ENCODE assay signal across 8 mouse cellular contexts in the genomic region with DNA sequence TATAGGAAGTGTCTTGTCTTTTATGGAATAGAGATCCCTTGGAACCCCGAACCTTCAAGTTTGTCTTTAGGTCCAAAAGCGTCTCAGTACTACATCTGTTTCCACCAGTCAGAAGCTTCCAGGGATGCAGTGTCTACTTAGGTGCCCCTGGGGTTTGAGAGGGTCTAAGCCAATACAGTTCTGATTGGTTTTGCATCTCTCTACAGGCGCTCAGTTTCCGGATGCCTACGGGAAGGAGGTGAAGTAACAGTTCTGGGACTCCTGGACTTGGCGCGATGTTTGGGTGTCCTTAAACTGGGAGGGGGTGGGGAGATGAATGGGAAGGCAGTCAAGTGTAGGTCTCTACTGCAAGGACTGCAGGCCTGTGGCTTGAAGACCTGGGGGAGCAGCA. TPM values are rescaled to one million over a fixed set of nuclear protein-coding genes. Genes with fewer than 3 reads are reported as not detected.
DNase-seq lines count a peak whose midpoint lies in the region; ATAC-seq and TF ChIP-seq lines count a peak whose summit lies in the region.

No protein-coding gene starts in this region.

- peak overlapping the region; percentile 46 for H3K27ac ChIP-seq in spleen, adult 2 months (ENCODE audit: insufficient read depth, low read length)
- peak overlapping the region; percentile 90 for H3K27ac ChIP-seq in embryonic facial prominence, embryonic 15.5 days (replicated peaks)
- peak overlapping the region; percentile 81 for H3K27ac ChIP-seq in limb, embryonic 11.5 days (replicated peaks; ENCODE audit: low read depth, low read length)

- no peak for ATAC-seq in embryonic facial prominence, embryonic 15.5 days (ENCODE audit: insufficient number of reproducible peaks, low FRiP score, low TSS enrichment, low read depth)
- ATAC-seq in limb, embryonic 11.5 days (ENCODE audit: insufficient number of reproducible peaks, low FRiP score, low TSS enrichment, low read depth): peak; percentile 1; the same call in 1 of the 2 replicates

- H3K9me3 ChIP-seq in embryonic facial prominence, embryonic 15.5 days (replicated peaks): no peaks in the 10 kb centered on the region
- H3K9me3 ChIP-seq in limb, embryonic 11.5 days (ENCODE audit: control insufficient read depth, low read length): no peaks in the 10 kb centered on the region

- peaks cover 10% of the 10 kb centered on the region for H3K4me1 ChIP-seq in spleen, adult 2 months (ENCODE audit: control insufficient read depth, insufficient read depth, insufficient read length)
- peaks cover 44% of the 10 kb centered on the region for H3K4me1 ChIP-seq in embryonic facial prominence, embryonic 15.5 days
- peaks cover 24% of the 10 kb centered on the region for H3K4me1 ChIP-seq in limb, embryonic 11.5 days (ENCODE audit: control insufficient read depth, insufficient read depth, low read length)

- peak overlapping the region; percentile 76 for H3K4me3 ChIP-seq in spleen, adult 2 months (ENCODE audit: extremely low read depth, insufficient read depth, insufficient read length)
- peak overlapping the region; percentile 72 for H3K4me3 ChIP-seq in embryonic facial prominence, embryonic 15.5 days (replicated peaks)
- peak overlapping the region; percentile 62 for H3K4me3 ChIP-seq in limb, embryonic 11.5 days (ENCODE audit: low read depth, low read length)
- peak overlapping the region; percentile 39 for H3K4me3 ChIP-seq in myocyte

- DNase-seq in spleen, adult 2 months (ENCODE audit: low read depth in 1 of 2, low spot score in 2 of 2): no peak
- no peak for DNase-seq in spleen, postnatal 14 days (ENCODE audit: low spot score in 2 of 2)
- no peak for DNase-seq in limb, embryonic 11.5 days (ENCODE audit: low spot score)
- DNase-seq in urinary bladder, adult 18-20 months (ENCODE audit: low spot score in 2 of 2): no peak
- DNase-seq in embryo, embryonic 10.5 days (ENCODE audit: low spot score): no peak
- DNase-seq in gastrocnemius, postnatal 10 days: no peak

- no peak for TF ChIP-seq CTCF in spleen, adult 2 months (IDR thresholded peaks at IDR 0.05; ENCODE audit: extremely low read depth, insufficient read depth, insufficient read length, insufficient replicate concordance)

- no peaks in the 10 kb centered on the region for H3K36me3 ChIP-seq in spleen, adult 2 months (ENCODE audit: control insufficient read depth, insufficient read depth, low read length)
- no peaks in the 10 kb centered on the region for H3K36me3 ChIP-seq in embryonic facial prominence, embryonic 15.5 days
- no peaks in the 10 kb centered on the region for H3K36me3 ChIP-seq in limb, embryonic 11.5 days (ENCODE audit: control insufficient read depth, insufficient read depth, low read length)
- no peaks in the 10 kb centered on the region for H3K36me3 ChIP-seq in myocyte (ENCODE audit: control insufficient read depth, insufficient read depth)

- WGBS in spleen, adult 2 months: 2% methylated on average over 7 of the region's 7 CpGs
- 0% methylated on average over 7 of the region's 7 CpGs for WGBS in embryonic facial prominence, embryonic 15.5 days
- 3% methylated on average over 7 of the region's 7 CpGs for WGBS in limb, embryonic 11.5 days

- H3K4me2 ChIP-seq in embryonic facial prominence, embryonic 15.5 days (replicated peaks): peak overlapping the region; percentile 84
- peak overlapping the region; percentile 66 for H3K4me2 ChIP-seq in limb, embryonic 11.5 days (ENCODE audit: low read depth, severe bottlenecking)
- peak overlapping the region; percentile 85 for H3K4me2 ChIP-seq in myocyte (ENCODE audit: low read depth)

- H3ac ChIP-seq in myocyte (ENCODE audit: control insufficient read depth, insufficient read length): peak overlapping the region; percentile 84

- no peak for TF ChIP-seq POLR2A in spleen, adult 2 months (IDR thresholded peaks at IDR 0.05; ENCODE audit: low read depth, low read length)
- TF ChIP-seq POLR2A in myocyte (IDR thresholded peaks at IDR 0.05; ENCODE audit: insufficient read length, low read depth): no peak

- H3K79me2 ChIP-seq in myocyte (ENCODE audit: control insufficient read depth, insufficient read depth): no peaks in the 10 kb centered on the region

- H3K27me3 ChIP-seq in spleen, adult 2 months (ENCODE audit: control insufficient read depth, insufficient read depth, low read length): peaks cover 13% of the 10 kb centered on the region
- no peaks in the 10 kb centered on the region for H3K27me3 ChIP-seq in embryonic facial prominence, embryonic 15.5 days
- peaks cover 14% of the 10 kb centered on the region for H3K27me3 ChIP-seq in limb, embryonic 11.5 days (ENCODE audit: control insufficient read depth, insufficient read depth, low read length)
- H3K27me3 ChIP-seq in myocyte (ENCODE audit: control insufficient read depth, insufficient read depth, insufficient read length): no peaks in the 10 kb centered on the region

- peak overlapping the region; percentile 37 for H3K9ac ChIP-seq in embryonic facial prominence, embryonic 15.5 days
- H3K9ac ChIP-seq in limb, embryonic 11.5 days (ENCODE audit: low read length): peak overlapping the region; percentile 63

TF ChIP-seq in myocyte, 11 proteins besides CTCF, POLR2A, EP300 and RAD21:
- TF ChIP-seq E2F4 (IDR thresholded peaks at IDR 0.05; ENCODE audit: insufficient read depth) (no peak), SRF (IDR thresholded peaks at IDR 0.05; ENCODE audit: control insufficient read depth, insufficient read length, low read depth) (no peak), TCF12 (IDR thresholded peaks at IDR 0.05; ENCODE audit: insufficient read depth, poor library complexity, severe bottlenecking) (no peak), TCF3 (IDR thresholded peaks at IDR 0.05; ENCODE audit: insufficient read length, low read depth) (no peak), MYOD1 (IDR thresholded peaks at IDR 0.05; ENCODE audit: control insufficient read depth in 1 of 3, insufficient read length in 2 of 3, low read depth in 2 of 3) (no peak), USF1 (IDR thresholded peaks at IDR 0.05; ENCODE audit: low read depth) (no peak), POLR2AphosphoS2 (IDR thresholded peaks at IDR 0.05; ENCODE audit: insufficient read length, low read depth) (no peak), REST (IDR thresholded peaks at IDR 0.05; ENCODE audit: insufficient read depth, insufficient read length) (no peak), MYOG (IDR thresholded peaks at IDR 0.05; ENCODE audit: control insufficient read depth in 1 of 3, insufficient read depth in 1 of 3, insufficient read length in 2 of 3, low read depth in 2 of 3) (no peak), MAX (IDR thresholded peaks at IDR 0.05; ENCODE audit: low read depth) (no peak)

RNA-seq across cellular contexts. Expression of a gene that starts 0.4 kb away (rescaled TPM):
- 93.7 and 99.0 TPM in 2 replicates for polyA plus RNA-seq in spleen, adult 2 months (2012; rRNA removed)
- polyA plus RNA-seq in embryonic facial prominence, embryonic 15.5 days (2015; fragmentation: Nextera tagmentation; extraction: Ambion mirVana): 388 and 399 TPM in 2 replicates
- 285 and 304 TPM in 2 replicates for polyA plus RNA-seq in limb, embryonic 11.5 days (2014; fragmentation: Nextera tagmentation; extraction: Ambion mirVana)
- polyA plus RNA-seq in myocyte (2012; fragmentation: generic; extraction: Trizol): 259 TPM
- total RNA-seq in gastrocnemius, postnatal 10 days (2021): 100 to 1,000 TPM; 121 to 122 TPM

RNA-seq across cellular contexts. Expression of a gene that starts 1.1 kb away (rescaled TPM):
- polyA plus RNA-seq in spleen, adult 2 months (2012; rRNA removed): 9.1 and 10.2 TPM in 2 replicates
- 10.6 and 11.6 TPM in 2 replicates for polyA plus RNA-seq in embryonic facial prominence, embryonic 15.5 days (2015; fragmentation: Nextera tagmentation; extraction: Ambion mirVana)
- 5.8 and 6.2 TPM in 2 replicates for polyA plus RNA-seq in limb, embryonic 11.5 days (2014; fragmentation: Nextera tagmentation; extraction: Ambion mirVana)
- polyA plus RNA-seq in myocyte (2012; fragmentation: generic; extraction: Trizol): 12.8 TPM
- total RNA-seq in gastrocnemius, postnatal 10 days (2021): 10 to 100 TPM; 10.3 to 15.9 TPM

RNA-seq across cellular contexts. Expression of a gene that starts 7.5 kb away (rescaled TPM):
- polyA plus RNA-seq in spleen, adult 2 months (2012; rRNA removed): 35.4 and 44.3 TPM in 2 replicates
- 126 and 148 TPM in 2 replicates for polyA plus RNA-seq in embryonic facial prominence, embryonic 15.5 days (2015; fragmentation: Nextera tagmentation; extraction: Ambion mirVana)
- 115 TPM in 2 replicates for polyA plus RNA-seq in limb, embryonic 11.5 days (2014; fragmentation: Nextera tagmentation; extraction: Ambion mirVana)
- polyA plus RNA-seq in myocyte (2012; fragmentation: generic; extraction: Trizol): 91.9 TPM
- 10 to 100 TPM; 25.4 to 27.9 TPM for total RNA-seq in gastrocnemius, postnatal 10 days (2021)

RNA-seq across cellular contexts. Expression of a gene that starts 16.7 kb away (rescaled TPM):
- not detected in 2 replicates for polyA plus RNA-seq in spleen, adult 2 months (2012; rRNA removed)
- 0.16 and 0.38 TPM in 2 replicates for polyA plus RNA-seq in embryonic facial prominence, embryonic 15.5 days (2015; fragmentation: Nextera tagmentation; extraction: Ambion mirVana)
- 0.15 and 0.18 TPM in 2 replicates for polyA plus RNA-seq in limb, embryonic 11.5 days (2014; fragmentation: Nextera tagmentation; extraction: Ambion mirVana)
- 0.05 TPM for polyA plus RNA-seq in myocyte (2012; fragmentation: generic; extraction: Trizol)
- total RNA-seq in gastrocnemius, postnatal 10 days (2021): not detected

RNA-seq across cellular contexts. Expression of a gene that starts 19.8 kb away (rescaled TPM):
- polyA plus RNA-seq in spleen, adult 2 months (2012; rRNA removed): 0.85 and 1.2 TPM in 2 replicates
- 6.9 TPM in 2 replicates for polyA plus RNA-seq in embryonic facial prominence, embryonic 15.5 days (2015; fragmentation: Nextera tagmentation; extraction: Ambion mirVana)
- 0.89 and 1.2 TPM in 2 replicates for polyA plus RNA-seq in limb, embryonic 11.5 days (2014; fragmentation: Nextera tagmentation; extraction: Ambion mirVana)
- not detected for polyA plus RNA-seq in myocyte (2012; fragmentation: generic; extraction: Trizol)
- total RNA-seq in gastrocnemius, postnatal 10 days (2021): under 1 TPM; 0.11 to 0.31 TPM
